Mouse (Mus musculus) adrenal gland, adult 10 weeks (tissue): ENCODE measurements around the gene Nlrp1b. TPM values are rescaled to one million over a fixed set of nuclear protein-coding genes. Genes with fewer than 3 reads are reported as not detected.

Experiments
- polyA plus RNA-seq: library from polyadenylated mRNA; stranded (reverse); fragments of 350-450 nt; fragmentation: Illumina TruSeq; extraction: RNeasy Lipid Tissue Mini Kit (QIAGEN cat#74804); gene quantifications from one replicate; pipeline ENCODE4 v1.2.3, GENCODE M21; 2014; ENCODE audit warnings: low read depth, low replicate concordance

The Nlrp1b gene
- 0.29 TPM for polyA plus RNA-seq

GRCm38 (mm10) chr11:71230684-71231480, at the start of gene Nlrp1b:
TSS of gene Nlrp1b (minus strand) at chr11:71230733.

DNA sequence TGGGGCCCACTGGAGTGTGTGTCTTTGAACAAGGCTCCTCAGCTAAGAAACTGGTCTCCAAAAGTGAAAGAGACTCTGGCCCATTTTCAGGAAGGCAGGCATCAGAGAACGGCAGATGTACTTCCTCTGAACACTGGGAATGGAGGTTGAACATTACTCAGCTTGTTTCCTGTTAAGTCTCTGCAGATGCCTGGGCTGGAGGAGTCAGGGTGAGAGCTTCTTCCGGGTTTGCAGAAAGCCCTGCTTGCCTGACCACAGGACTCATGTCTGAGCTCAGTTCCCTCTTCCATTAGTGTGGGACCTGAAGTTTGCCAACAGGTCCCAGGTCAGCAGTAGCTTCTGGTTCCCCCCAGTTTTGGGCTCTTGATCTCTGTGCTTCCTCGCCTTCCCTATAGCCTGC, 85.9 kb downstream of the Nlrp1b start, which contains the start of gene Nlrp1a:
Nlrp1a (minus strand) TSS at position 44 of the 400 bp plus-strand sequence.

Other genes starting within 250 kb of the Nlrp1b start
- gene C1qbp, start 247.7 kb downstream of the Nlrp1b start, polyA plus RNA-seq, result 220 TPM
- gene Dhx33, start 226.3 kb downstream of the Nlrp1b start, polyA plus RNA-seq, result 24.1 TPM
- gene Mis12, start 211.1 kb downstream of the Nlrp1b start, polyA plus RNA-seq, result 93.6 TPM
- 112 TPM for gene Derl2, start 210.9 kb downstream of the Nlrp1b start, polyA plus RNA-seq
- gene 6330403K07Rik, start 197.2 kb downstream of the Nlrp1b start, polyA plus RNA-seq, result 15.7 TPM
- gene Nlrp1a, start 86.0 kb downstream of the Nlrp1b start, polyA plus RNA-seq, result 0.23 TPM